Mouse (Mus musculus): ENCODE measurements at regions not wholly inside any gene's neighbourhood (a gene's known extent, or its start where the extent isn't known, plus 50 kb on each side); places are given as distances from the start of the nearest gene placed in this dataset.

DNA sequence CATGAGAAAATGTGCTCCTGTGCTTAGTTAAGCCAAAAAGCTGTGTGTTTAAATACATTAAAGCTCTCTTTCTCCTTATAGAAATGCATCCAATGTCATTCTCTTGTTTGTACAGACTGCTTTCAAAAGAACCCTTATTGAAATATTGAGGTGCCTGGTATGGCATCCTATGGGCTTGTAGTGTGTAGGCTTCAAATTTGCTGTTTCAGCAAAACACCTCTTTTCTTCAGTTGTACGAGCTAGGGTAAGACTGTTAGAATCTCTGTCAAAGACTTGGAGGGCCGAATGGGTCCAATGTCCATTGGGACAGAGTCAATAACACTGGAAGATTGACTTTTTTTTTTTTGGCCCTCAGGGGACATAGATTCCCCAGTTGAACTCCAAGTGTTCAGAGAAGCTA lies 1980.5 kb upstream of the 5930422O12Rik start:
- TF ChIP-seq CTCF (IDR thresholded peaks at IDR 0.05; ENCODE audit: low read depth, low read length) (no peak), POLR2A (IDR thresholded peaks at IDR 0.05; ENCODE audit: extremely low read depth, insufficient read depth, low read length) (no peak)
